Mouse (Mus musculus): ENCODE data around the gene Vangl1.

- TF ChIP-seq CTCF (IDR thresholded peaks at IDR 0.05; ENCODE audit: control insufficient read depth, insufficient read depth, low read length) (no peak), POLR2A (IDR thresholded peaks at IDR 0.05; ENCODE audit: borderline replicate concordance, control insufficient read depth, low read depth, low read length) (no peak)
Measured at GRCm38 (mm10) chr3:102159423-102160325, 44.8 kb downstream of the Vangl1 start.

Data from bone marrow, adult 2 months (tissue).